Mouse (Mus musculus): ENCODE measurements around the gene 3110009E18Rik.

DNA sequence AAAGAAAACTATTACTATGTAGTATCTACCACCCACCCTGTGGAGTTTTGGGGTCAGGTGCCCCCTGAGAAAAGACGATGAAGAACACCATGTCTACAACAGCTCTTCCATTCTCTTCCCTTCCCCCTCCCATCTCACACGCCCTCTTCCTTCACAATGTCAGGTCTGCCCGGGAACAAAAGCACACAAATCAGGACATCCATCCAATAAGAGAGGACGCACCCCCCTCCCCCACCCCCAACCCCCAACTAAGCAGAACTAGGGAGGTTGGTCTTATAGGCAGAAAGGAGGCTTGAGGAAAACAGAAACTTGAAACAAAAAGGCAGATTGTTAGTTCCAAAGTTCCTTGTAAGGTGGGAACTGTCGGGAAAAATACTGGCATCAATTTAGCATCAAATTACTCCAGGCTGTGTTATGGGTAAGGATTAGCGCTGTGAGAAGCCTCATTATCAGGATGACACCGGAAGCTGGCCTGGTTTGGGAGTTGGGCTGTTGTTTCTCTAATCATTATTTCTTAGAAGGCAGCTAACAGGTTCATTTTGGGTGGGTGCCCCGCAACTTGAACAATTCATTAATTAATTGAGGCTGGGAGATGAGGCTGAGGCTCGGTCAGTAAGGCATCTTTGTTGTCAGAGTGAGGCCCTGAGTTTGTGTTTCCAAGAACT, 43.1 kb upstream of the 3110009E18Rik start:
- no peak for TF ChIP-seq CTCF (IDR thresholded peaks at IDR 0.05 in 2 of 3, conservative IDR thresholded peaks at IDR 0.05 in 1 of 3; ENCODE audit: control insufficient read depth in 1 of 3, insufficient read depth in 1 of 3, low read depth in 2 of 3, low read length in 3 of 3, poor library complexity in 1 of 3, severe bottlenecking in 1 of 3)
- no peak for TF ChIP-seq GATA1 (IDR thresholded peaks at IDR 0.05; ENCODE audit: low read depth, low read length)
- no peak for TF ChIP-seq NELFE (IDR thresholded peaks at IDR 0.05; ENCODE audit: low read depth, low read length)
- TF ChIP-seq POLR2A (IDR thresholded peaks at IDR 0.05; ENCODE audit: control insufficient read depth in 1 of 2, insufficient read depth in 1 of 2, low read depth in 1 of 2, low read length in 2 of 2, poor library complexity in 1 of 2) = no peak
- TF ChIP-seq USF1 (IDR thresholded peaks at IDR 0.05; ENCODE audit: low read depth, low read length) = no peak
- no peak for TF ChIP-seq SMC3 (IDR thresholded peaks at IDR 0.05; ENCODE audit: low read depth, low read length)
- no peak for TF ChIP-seq TCF12 (IDR thresholded peaks at IDR 0.05; ENCODE audit: low read depth, low read length)
- TF ChIP-seq POLR2AphosphoS5 (IDR thresholded peaks at IDR 0.05; ENCODE audit: borderline replicate concordance, low read depth, low read length) = no peak
- TF ChIP-seq MAFK (IDR thresholded peaks at IDR 0.05; ENCODE audit: borderline replicate concordance, low read depth, low read length) = no peak
- no peak for TF ChIP-seq RCOR1 (IDR thresholded peaks at IDR 0.05; ENCODE audit: low read depth, low read length)
- TF ChIP-seq JUND (IDR thresholded peaks at IDR 0.05; ENCODE audit: low read depth, low read length) = no peak
